Mouse (Mus musculus) erythroblast, adult 5-6 weeks (primary cell): ENCODE measurements around the gene Cyp8b1. TPM values are rescaled to one million over a fixed set of nuclear protein-coding genes. Genes with fewer than 3 reads are reported as not detected.

Experiments
- ATAC-seq: replicated peaks from 2 replicates; pipeline ENCODE4 v1.8.0; 2016; ENCODE audit warnings: moderate number of reproducible peaks, mild to moderate bottlenecking, moderate TSS enrichment, inconsistent platforms; ENCODE audit not compliant: poor library complexity, low FRiP score, severe bottlenecking
- total RNA-seq, 2 experiments: library from RNA; stranded (forward) in 1 of 2; stranded (reverse) in 1 of 2; fragments of 150-400 nt in 1 of 2; fragments of 200-764, 138-1000 nt in 1 of 2; gene quantifications; 2 replicates each; pipeline versions ENCODE4 v1.2.3 to v1.2.4; 2015 to 2017; ENCODE audit warnings: low replicate concordance in 2 of 2

Gene Cyp8b1
- not detected in 2 replicates for total RNA-seq (2015; ENCODE audit: low replicate concordance)
- total RNA-seq (2017; ENCODE audit: low replicate concordance) = not detected in 2 replicates

DNA sequence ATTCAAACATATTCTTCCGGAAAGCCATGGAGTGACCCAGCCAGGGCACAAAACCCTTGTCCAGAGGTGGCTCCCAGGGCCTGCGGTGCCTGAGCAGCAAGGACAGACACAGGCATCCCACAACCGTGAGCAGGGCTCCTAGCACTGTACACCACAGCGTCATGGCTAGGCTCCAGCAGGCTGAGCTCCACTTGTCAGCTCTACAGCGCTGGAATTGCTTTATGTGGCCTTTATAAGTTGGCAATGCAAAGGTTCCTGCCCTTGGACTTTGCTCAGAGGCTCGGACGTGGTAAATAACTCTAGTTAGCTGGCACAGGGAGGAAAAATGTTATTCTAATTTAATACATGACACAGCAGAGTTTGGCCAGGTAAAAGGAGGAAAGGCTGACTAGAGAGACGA, at the start of gene Cyp8b1:
Gene Cyp8b1, minus strand, starts transcription at position 204 of the 400 bp plus-strand sequence.
- ATAC-seq = no peak

GRCm38 (mm10) chr9:121964941-121965340, 48.8 kb upstream of the Cyp8b1 start:
- ATAC-seq = no peak

DNA sequence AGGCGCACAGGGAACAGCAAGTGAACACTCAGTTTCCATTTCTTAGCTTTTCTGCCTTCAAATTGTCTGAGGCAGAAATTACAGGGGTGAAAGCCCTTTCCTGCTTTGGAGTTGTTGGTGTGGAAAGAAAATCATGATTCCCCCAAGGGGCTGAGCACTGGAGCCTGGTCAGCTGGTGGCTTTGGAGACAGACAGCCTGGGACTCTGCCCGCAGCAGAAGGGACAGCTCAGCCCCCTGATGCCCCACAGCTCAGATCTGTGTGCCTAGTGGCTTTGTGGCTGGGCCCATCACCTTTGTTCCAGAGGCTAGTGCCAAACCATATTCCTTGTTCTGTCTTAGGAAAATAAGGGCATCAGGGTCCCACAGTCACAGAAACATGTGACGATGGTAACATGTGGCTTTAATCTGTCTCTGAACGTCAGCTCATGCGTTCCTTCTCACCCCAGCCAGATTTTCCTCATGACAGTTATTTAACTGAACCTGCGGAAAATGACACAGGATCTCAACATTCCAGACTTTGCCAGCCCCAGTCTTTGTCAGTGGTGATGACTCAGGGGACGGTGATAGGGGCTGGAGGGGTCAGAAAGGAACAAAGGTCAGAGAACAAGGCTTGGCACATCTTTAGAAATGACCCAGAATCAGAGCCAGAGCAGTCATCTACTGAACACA, 44.0 kb upstream of the Cyp8b1 start:
- no peak for ATAC-seq

DNA sequence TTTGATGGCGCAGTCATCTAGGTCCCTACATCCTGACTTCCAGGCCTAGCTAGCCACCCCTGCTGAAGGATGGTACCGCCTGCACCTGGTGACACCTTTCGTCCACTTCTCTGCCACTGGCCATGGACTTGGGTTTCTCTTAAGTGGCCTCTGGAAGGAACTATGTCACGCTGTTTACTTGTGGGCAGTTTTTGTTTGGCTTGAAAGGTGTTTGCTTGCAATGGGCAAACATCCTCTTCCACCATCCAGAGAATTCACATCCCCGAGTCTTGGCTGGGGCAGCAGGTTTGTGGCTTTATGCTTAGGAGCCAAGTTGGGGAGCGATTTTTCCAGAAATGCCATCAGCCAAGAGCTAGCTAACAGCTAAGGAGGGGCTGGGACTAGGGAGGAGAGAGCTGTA, 36.5 kb upstream of the Cyp8b1 start:
- no peak for ATAC-seq

DNA sequence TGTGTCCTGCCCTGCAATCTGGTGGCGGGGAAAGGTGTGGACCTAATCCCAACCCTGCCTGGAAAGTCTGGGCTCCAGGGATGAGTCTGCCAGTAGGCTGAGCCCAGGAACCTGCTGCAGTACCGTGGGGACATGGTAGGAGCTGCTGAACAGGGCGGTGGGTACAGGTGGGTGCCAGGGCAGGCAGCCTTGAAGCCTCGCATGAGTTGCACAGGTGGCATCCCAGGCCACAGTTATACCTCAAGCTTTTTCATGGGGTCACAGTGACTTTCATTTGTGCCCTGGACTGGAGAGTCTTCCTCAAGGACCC, 35.0 kb upstream of the Cyp8b1 start:
- 0 out of 2 replicates have a peak, but pooled peaks have one; percentile 11 for ATAC-seq

GRCm38 (mm10) chr9:121950418-121951113, 34.5 kb upstream of the Cyp8b1 start, which contains the start of gene Fam198a:
TSS of gene Fam198a (plus strand) at chr9:121950988.
- no peak for ATAC-seq

- no peak for ATAC-seq
Measured at GRCm38 (mm10) chr9:121948431-121948830, 32.3 kb upstream of the Cyp8b1 start.

DNA sequence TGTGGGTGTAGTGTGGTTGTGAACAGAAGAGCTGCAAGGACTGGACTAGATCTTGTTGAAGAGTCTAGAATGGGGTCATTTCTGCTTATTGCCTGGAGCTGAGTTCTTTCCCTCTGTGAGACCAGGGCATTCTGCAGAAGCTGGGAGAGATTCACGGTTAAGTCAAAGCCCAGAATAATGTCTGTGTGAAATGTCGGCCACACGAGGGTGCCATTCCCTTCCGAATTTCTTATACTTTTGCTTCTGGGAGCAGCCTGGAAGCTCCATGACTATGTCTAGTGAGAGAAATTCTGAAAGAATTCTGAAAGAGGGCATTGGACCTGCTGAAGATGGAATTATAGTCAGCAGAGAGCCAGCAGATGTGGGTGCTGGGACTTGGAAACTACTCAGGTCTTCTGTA, 31.7 kb upstream of the Cyp8b1 start:
- ATAC-seq = no peak

GRCm38 (mm10) chr9:121943628-121944027, 27.5 kb upstream of the Cyp8b1 start:
- no peak for ATAC-seq

GRCm38 (mm10) chr9:121943005-121943404, 26.9 kb upstream of the Cyp8b1 start:
- ATAC-seq = no peak

- ATAC-seq = no peak
Measured at GRCm38 (mm10) chr9:121937944-121938355, 21.8 kb upstream of the Cyp8b1 start.

DNA sequence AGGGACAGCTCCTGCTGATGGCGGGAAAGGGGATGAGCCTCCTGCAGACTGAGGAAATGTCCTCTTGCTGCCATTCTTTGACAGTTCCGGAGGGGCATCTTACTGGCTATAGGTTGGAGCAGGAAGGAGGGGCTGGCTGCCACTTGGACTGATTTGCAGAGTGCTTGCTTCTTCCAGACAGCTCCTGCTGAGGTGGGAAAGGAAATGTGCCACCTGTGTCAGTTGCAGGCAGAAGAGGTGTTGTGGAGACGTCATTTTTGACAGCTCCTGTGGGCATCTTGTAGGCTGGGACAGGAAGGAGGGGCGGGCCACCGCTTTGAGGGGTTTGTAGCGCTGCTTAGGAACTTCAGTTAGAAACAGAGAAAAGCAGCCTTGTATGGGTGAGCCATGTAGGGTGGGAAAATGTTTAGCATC, 21.4 kb upstream of the Cyp8b1 start:
- no peak for ATAC-seq

GRCm38 (mm10) chr9:121936952-121937351, 20.8 kb upstream of the Cyp8b1 start:
- no peak for ATAC-seq

GRCm38 (mm10) chr9:121934856-121935255, 18.8 kb upstream of the Cyp8b1 start:
- no peak for ATAC-seq

- peak; percentile 84 for ATAC-seq
Measured at GRCm38 (mm10) chr9:121928498-121928897, 12.4 kb upstream of the Cyp8b1 start.

DNA sequence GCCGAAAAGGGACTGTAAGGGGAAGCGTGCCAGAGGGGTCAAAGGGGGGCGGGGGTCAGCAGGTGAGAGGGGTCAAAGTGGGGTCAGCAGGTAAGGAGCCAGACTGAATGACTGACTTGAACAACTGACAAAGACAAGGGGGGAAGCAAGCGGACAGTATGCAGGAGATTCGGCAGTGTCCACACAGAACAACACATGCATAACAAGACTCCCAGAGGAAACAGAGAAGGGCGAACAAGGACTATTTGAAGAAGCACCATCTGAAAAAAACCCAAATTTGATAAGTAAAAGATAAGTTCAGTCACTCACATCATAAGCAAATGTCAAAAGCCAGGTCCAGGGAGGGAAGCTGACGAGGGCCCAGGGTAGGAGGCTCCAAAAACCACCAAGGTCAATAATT, 11.6 kb upstream of the Cyp8b1 start:
- ATAC-seq = no peak

- no peak for ATAC-seq
Measured at GRCm38 (mm10) chr9:121926634-121927405, 10.7 kb upstream of the Cyp8b1 start.

DNA sequence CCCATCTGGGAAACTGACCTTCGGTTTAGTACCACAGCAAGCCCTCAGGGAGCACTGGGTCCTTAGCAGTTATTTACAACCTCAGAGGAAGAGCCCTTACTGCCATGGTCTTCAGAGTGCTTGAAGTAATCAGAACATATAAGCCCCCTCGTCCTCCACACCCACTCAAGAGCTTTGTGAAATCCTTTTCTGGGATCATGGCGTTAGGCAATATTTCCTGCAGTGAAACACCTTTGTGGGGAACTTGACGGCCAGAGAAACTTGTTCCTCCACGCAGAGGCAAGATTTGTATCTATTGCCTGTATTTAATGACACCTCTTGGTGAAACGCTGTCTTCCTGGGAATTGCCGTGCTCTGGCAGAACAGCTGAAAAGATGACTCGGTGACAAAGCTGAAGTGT, 9.9 kb upstream of the Cyp8b1 start:
- ATAC-seq = no peak

DNA sequence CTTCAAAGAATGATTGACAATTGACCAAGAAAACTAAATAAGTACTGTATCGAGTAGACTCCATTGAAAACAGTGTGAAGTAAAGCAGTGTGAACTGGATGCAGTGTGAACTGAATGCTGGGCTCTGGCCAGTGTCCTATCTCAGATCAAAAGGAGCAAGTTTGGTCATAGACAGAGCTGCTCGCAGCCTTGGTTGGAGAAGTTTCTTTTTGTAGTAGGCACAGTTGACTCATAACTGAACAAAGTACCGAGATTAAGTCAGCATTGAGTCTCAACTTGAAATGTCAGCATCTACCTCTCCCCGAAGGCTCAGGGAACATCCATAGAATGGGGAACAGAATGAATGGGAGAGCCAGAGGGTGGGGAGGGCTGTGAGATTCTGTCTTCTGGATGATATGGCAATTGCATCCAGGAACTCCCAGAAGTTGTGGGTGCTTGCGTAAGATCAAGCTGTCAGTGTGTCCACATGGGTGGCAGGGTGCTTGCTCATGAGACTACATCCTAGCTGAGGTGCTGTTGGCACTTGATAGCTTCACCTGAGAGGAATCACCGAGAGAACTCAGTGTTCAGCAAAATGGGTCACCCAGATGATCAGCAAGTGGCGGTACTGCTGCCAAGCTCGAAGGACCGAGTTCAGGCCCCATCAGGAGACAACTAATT, 8.9 kb upstream of the Cyp8b1 start:
- ATAC-seq = no peak

DNA sequence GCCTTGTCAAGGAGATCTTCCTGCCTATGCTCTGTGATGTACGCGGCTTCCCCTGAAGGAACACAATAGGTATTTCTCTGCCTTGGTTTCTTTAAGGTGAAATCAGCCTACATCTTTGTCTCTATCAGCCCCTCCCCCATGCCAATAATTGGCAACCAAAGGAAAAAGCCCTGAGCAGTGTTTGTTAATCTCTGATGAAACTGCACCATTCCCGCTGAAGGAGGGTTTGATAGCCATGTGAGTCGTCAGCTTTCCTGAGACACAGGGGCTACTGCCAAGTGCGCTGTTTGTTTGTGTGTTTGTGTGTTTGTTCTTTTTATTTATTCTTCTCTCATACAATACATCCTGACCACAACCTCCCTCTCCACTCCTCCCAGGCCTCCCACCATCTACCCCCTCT, 7.8 kb upstream of the Cyp8b1 start:
- no peak for ATAC-seq
